Mouse (Mus musculus) large intestine, adult 2 months (tissue): ENCODE results near the gene Chfr. TPM values are rescaled to one million over a fixed set of nuclear protein-coding genes. Genes with fewer than 3 reads are reported as not detected.
A peak's percentile ranks its signal among the peaks of the same experiment; 100 is the strongest.

Experiments used
- DNase-seq: peaks from one replicate; pipeline ENCODE4 v3.0.0-alpha.2; 2012; ENCODE audit warnings: low read depth, low spot score
- WGBS: fragments of 180-500 bp; shearing (Covaris S2); methylation state at CpG from one replicate; pipeline ENCODE4 v1.1.7; 2018; 5-methylcytosine and 5-hydroxymethylcytosine counted together
- polyA plus RNA-seq: library from polyadenylated mRNA; depleted of rRNA; stranded (reverse); fragments of >200 nt; gene quantifications from 2 replicates; pipeline ENCODE4 v1.2.3, GENCODE M21; 2012; rRNA removed

Chfr gene
- polyA plus RNA-seq: 34.2 and 51.3 TPM in 2 replicates

- peak; percentile 91 for DNase-seq
- 4% methylated on average over 46 of the region's 46 CpGs for WGBS
Observed at GRCm38 (mm10) chr5:110135293-110136086, at the start of gene Chfr. Gene Chfr (plus strand): TSS chr5:110135842.

GRCm38 (mm10) chr5:110086161-110086866, 49.3 kb upstream of the Chfr start:
- no peak for DNase-seq
- 67% methylated on average over 14 of the region's 14 CpGs for WGBS

- 17% methylated on average over 2 of the region's 2 CpGs for WGBS
- DNase-seq: no peak
Observed at GRCm38 (mm10) chr5:110091546-110091945, 44.1 kb upstream of the Chfr start.

- WGBS: 1% methylated on average over 25 of the region's 25 CpGs
- peak; percentile 86 for DNase-seq
Observed at GRCm38 (mm10) chr5:110094030-110094846, 41.4 kb upstream of the Chfr start, which contains the start of gene Gm35315. Gene Gm35315 (minus strand): TSS chr5:110094420.

- peak; percentile 28 for DNase-seq
- 3% methylated on average over 4 of the region's 4 CpGs for WGBS
Observed at GRCm38 (mm10) chr5:110094847-110095213, 40.8 kb upstream of the Chfr start.

- DNase-seq: no peak
- 38% methylated on average over 1 of the region's 1 CpGs for WGBS
Observed at GRCm38 (mm10) chr5:110098991-110099477, 36.6 kb upstream of the Chfr start.

- WGBS: 33% methylated on average over 25 of the region's 25 CpGs
- no peak for DNase-seq
Observed at GRCm38 (mm10) chr5:110099656-110100580, 35.7 kb upstream of the Chfr start, which contains the start of gene Plcxd1. Gene Plcxd1 (plus strand): TSS chr5:110099969.

GRCm38 (mm10) chr5:110100921-110101631, 34.6 kb upstream of the Chfr start:
- no peak for DNase-seq
- WGBS: 2% methylated on average over 36 of the region's 37 CpGs

GRCm38 (mm10) chr5:110101716-110102347, 33.8 kb upstream of the Chfr start:
- DNase-seq: no peak
- WGBS: 20% methylated on average over 34 of the region's 34 CpGs

GRCm38 (mm10) chr5:110102429-110102828, 33.2 kb upstream of the Chfr start:
- DNase-seq: no peak
- WGBS: 89% methylated on average over 13 of the region's 13 CpGs

GRCm38 (mm10) chr5:110102853-110103625, 32.6 kb upstream of the Chfr start:
- DNase-seq: no peak

GRCm38 (mm10) chr5:110103901-110104615, 31.6 kb upstream of the Chfr start:
- WGBS: 95% methylated on average over 27 of the region's 27 CpGs
- no peak for DNase-seq

More at GRCm38 (mm10) chr5:110102853-110103625, 32.6 kb upstream of the Chfr start:
- 96% methylated on average over 19 of the region's 19 CpGs for WGBS

- DNase-seq: no peak
- WGBS: 97% methylated on average over 36 of the region's 36 CpGs
Observed at GRCm38 (mm10) chr5:110104616-110105380, 30.8 kb upstream of the Chfr start.

- 96% methylated on average over 26 of the region's 26 CpGs for WGBS
- DNase-seq: no peak
Observed at GRCm38 (mm10) chr5:110106140-110106871, 29.3 kb upstream of the Chfr start.
